Mouse (Mus musculus) kidney, embryonic 16.5 days (tissue): ENCODE data around the gene Pex1. TPM values are rescaled to one million over a fixed set of nuclear protein-coding genes. Genes with fewer than 3 reads are reported as not detected.
A peak's percentile ranks its signal among the peaks of the same experiment; 100 is the strongest.

Experiments
- ATAC-seq: fragments of 200-750 bp; cut with Nextera tagmentation; 2 replicates; pipeline ENCODE4 v1.8.0; 2017; ENCODE audit warnings: moderate TSS enrichment; ENCODE audit not compliant: low FRiP score, low TSS enrichment
- H3K27ac ChIP-seq: fragments of 300-500 bp; sonication (generic); 2 replicates; pipeline ENCODE4 v1.5.1; 2014; ENCODE audit warnings: low read length
- H3K27me3 ChIP-seq: fragments of 300-500 bp; sonication (generic); 2 replicates; pipeline ENCODE4 v1.6.1; 2014; ENCODE audit warnings: low read length, control low read depth, mixed read lengths; ENCODE audit not compliant: insufficient read depth
- H3K36me3 ChIP-seq: fragments of 300-500 bp; sonication (generic); 2 replicates; pipeline ENCODE4 v1.6.1; 2014; ENCODE audit warnings: low read length, control low read depth, mixed read lengths; ENCODE audit not compliant: insufficient read depth
- H3K4me1 ChIP-seq: fragments of 300-500 bp; sonication (generic); 2 replicates; pipeline ENCODE4 v1.6.1; 2014; ENCODE audit warnings: low read length, control low read depth, mixed read lengths; ENCODE audit not compliant: insufficient read depth
- H3K4me2 ChIP-seq: fragments of 300-500 bp; sonication (generic); replicated peaks from 2 replicates; pipeline ENCODE4 v1.6.1; 2014; ENCODE audit warnings: low read depth, low read length
- H3K4me3 ChIP-seq: fragments of 300-500 bp; sonication (generic); 2 replicates; pipeline ENCODE4 v1.5.1; 2014; ENCODE audit warnings: mild to moderate bottlenecking, low read length
- H3K9ac ChIP-seq: fragments of 300-500 bp; sonication (generic); replicated peaks from 2 replicates; pipeline ENCODE4 v1.6.1; 2014; ENCODE audit warnings: low read length
- H3K9me3 ChIP-seq: fragments of 300-500 bp; sonication (generic); 2 replicates; pipeline ENCODE4 v1.6.1; 2016; ENCODE audit warnings: low read length, control low read depth
- WGBS: fragments of 180-500 bp; shearing (Covaris S2); extraction: QIAGEN DNeasy Blood & Tissue Kit; methylation state at CpG from one replicate; pipeline ENCODE4 v1.1.7; 2014; 5-methylcytosine and 5-hydroxymethylcytosine counted together
- polyA plus RNA-seq: library from polyadenylated mRNA; unstranded; fragments of >200 nt; fragmentation: Nextera tagmentation; extraction: Ambion mirVana; gene quantifications from 2 replicates; pipeline ENCODE4 v1.2.1, GENCODE M21; 2015

Gene Pex1
- polyA plus RNA-seq, result 14.3 and 21.1 TPM in 2 replicates

DNA sequence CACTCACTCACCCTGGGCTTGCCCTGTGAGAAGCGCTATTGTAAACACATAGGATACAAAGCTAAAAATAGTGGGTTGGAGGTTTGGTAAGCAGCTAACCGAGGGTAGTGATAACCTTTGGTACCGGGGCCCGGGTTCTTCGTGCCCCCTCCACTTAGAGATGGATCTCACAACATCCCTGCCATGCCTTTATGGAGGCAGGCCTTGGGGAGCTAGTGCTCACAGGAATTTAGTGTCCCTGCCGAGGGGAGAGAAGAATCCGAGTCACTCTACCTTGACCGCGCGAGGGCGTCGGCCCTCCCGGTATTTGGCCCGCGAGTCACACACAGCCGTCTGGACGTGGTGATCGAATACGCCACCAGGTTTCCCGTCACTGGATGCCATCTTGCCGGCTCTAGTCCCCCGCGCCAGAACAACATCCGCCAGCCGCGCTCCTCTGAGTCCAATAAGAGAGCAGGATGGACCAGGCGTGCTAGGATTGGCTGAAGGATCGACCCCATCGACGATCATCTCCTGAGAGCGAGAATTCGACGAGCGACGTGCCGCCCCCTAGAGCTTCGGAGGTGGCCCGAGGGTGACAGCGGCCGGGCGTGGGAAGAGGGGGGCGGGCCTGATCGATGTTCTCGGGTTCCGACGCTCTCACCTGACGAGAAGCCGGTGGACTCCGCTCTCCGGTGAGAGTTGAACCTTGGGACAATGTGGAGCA lies at the start of gene Pex1:
Pex1 (plus strand) TSS at position 374 of the 706 bp plus-strand sequence.
- WGBS, result under 1% methylated on average over 50 of the region's 50 CpGs
- peaks cover 15% of the 10 kb centered on the region for H3K4me1 ChIP-seq
- H3K27ac ChIP-seq, result peak within 1 kb of the TSS; percentile 78
- H3K9ac ChIP-seq, result peak within 1 kb of the TSS; percentile 76
- H3K9me3 ChIP-seq, result no peaks in the 10 kb centered on the region
- H3K27me3 ChIP-seq, result no peaks in the 10 kb centered on the region
- H3K36me3 ChIP-seq, result peaks cover 12% of the 10 kb centered on the region; the same call in 1 of the 2 replicates
- peak within 1 kb of the TSS; percentile 76 for H3K4me2 ChIP-seq
- peak; percentile 98 for ATAC-seq
- H3K4me3 ChIP-seq, result peak within 1 kb of the TSS; percentile 87

DNA sequence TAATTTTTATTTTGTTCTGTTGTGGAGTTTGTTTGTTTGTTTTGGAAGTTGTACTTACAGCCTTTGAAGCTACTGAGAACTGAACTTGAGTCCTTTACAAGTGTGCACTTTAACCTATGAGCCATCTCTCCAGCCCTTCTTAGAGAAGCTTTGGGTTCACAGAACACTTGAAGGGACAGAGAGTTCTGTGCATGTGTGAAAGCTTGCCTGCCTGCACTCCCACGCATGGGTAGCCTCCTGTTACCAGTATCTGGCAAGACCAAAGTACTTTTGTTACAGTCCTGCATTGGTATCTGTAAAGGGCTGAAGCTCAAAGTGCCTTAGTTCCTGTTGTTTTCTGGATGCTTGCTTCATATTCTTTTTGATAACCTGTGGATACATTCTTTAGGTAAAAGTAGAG lies 49.6 kb upstream of the Pex1 start:
- no peak overlapping the region for H3K27ac ChIP-seq
- H3K36me3 ChIP-seq, result 0 out of 2 replicates have a peak, but pooled peaks cover 4% of the 10 kb centered on the region
- no peaks in the 10 kb centered on the region for H3K27me3 ChIP-seq
- 59% methylated on average over 1 of the region's 1 CpGs for WGBS
- no peak overlapping the region for H3K4me3 ChIP-seq
- no peak overlapping the region for H3K9ac ChIP-seq
- peaks cover 15% of the 10 kb centered on the region for H3K4me1 ChIP-seq
- no peaks in the 10 kb centered on the region for H3K9me3 ChIP-seq
- no peak overlapping the region for H3K4me2 ChIP-seq
- ATAC-seq, result no peak

DNA sequence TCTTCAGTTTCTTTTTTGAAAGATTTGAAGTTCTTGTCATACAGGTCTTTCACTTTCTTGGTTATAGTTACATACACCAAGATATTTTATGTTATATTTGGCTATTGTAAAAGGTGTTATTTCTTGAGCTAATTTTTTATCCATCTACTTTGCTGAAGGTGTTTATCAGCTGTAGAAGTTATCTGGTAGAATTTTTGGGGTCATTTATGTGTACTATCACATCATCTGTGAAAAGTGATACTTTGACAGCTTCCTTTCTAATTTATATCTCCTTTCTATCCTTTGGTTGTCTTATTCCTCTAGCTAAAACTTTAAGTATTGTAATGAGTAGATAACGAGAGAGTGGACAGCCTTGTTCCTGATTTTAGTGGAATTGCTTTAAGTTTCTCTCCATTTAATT lies 44.4 kb upstream of the Pex1 start:
- H3K4me2 ChIP-seq, result no peak overlapping the region
- peaks cover 24% of the 10 kb centered on the region for H3K36me3 ChIP-seq
- no peaks in the 10 kb centered on the region; the same call in 1 of the 2 replicates for H3K4me1 ChIP-seq
- H3K9ac ChIP-seq, result no peak overlapping the region
- H3K27me3 ChIP-seq, result no peaks in the 10 kb centered on the region
- no peaks in the 10 kb centered on the region for H3K9me3 ChIP-seq
- H3K27ac ChIP-seq, result no peak overlapping the region
- ATAC-seq, result no peak
- WGBS, result 84% methylated on average over 1 of the region's 1 CpGs
- H3K4me3 ChIP-seq, result no peak overlapping the region

DNA sequence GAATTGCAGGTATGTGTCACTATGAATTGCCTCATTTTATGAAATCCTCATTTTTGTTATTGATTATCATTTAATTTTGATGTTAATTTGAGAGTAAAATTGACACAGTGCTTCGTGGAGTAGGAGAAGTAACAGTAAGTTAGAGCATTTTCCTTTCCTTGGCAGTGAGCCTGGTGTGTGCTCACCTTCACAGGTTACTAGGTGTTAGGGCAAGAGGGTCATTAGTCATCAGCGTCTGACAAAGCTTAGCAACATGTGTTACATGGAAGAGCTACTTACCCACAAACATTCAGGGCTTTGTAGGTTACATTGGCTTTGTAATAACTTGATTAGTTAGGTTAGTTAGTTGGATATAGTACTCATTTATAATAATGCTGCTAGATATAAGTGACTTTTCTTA lies 41.7 kb upstream of the Pex1 start:
- no peak overlapping the region for H3K9ac ChIP-seq
- no peaks in the 10 kb centered on the region for H3K4me1 ChIP-seq
- H3K4me2 ChIP-seq, result no peak overlapping the region
- no peaks in the 10 kb centered on the region for H3K27me3 ChIP-seq
- ATAC-seq, result no peak
- peaks cover 35% of the 10 kb centered on the region for H3K36me3 ChIP-seq
- 86% methylated on average over 2 of the region's 2 CpGs for WGBS
- H3K4me3 ChIP-seq, result no peak overlapping the region
- H3K9me3 ChIP-seq, result no peaks in the 10 kb centered on the region
- no peak overlapping the region for H3K27ac ChIP-seq

DNA sequence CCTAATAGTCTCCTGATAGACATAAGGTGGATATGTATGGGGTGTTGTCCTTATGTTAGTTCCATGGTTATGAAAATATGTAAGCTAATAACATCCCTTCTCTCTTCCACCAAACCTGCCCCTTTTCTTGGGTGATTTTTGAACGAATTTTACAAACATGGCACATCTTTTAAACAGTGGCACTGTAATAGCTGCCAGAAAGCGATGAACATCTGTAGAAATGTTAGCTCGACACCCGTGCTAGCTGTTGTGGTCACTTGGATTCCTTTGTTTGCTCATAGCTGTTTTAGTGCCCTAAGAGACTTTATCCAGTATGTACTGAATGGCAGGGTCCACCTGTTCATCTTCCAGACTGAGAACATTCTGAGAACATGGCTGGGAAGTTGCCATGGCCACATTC lies 24.6 kb upstream of the Pex1 start, which contains the start of gene 1700109H08Rik:
1700109H08Rik (plus strand) TSS at position 301 of the 400 bp plus-strand sequence.
- no peaks in the 10 kb centered on the region for H3K4me1 ChIP-seq
- H3K36me3 ChIP-seq, result peaks cover 77% of the 10 kb centered on the region
- ATAC-seq, result no peak
- no peak within 1 kb of the TSS for H3K4me2 ChIP-seq
- no peak within 1 kb of the TSS for H3K4me3 ChIP-seq
- whole genome bisulfite sequencing, result 95% methylated on average over 4 of the region's 4 CpGs
- no peaks in the 10 kb centered on the region for H3K27me3 ChIP-seq
- no peak within 1 kb of the TSS for H3K27ac ChIP-seq
- peaks cover 4% of the 10 kb centered on the region; the same call in 1 of the 2 replicates for H3K9me3 ChIP-seq
- no peak within 1 kb of the TSS for H3K9ac ChIP-seq

DNA sequence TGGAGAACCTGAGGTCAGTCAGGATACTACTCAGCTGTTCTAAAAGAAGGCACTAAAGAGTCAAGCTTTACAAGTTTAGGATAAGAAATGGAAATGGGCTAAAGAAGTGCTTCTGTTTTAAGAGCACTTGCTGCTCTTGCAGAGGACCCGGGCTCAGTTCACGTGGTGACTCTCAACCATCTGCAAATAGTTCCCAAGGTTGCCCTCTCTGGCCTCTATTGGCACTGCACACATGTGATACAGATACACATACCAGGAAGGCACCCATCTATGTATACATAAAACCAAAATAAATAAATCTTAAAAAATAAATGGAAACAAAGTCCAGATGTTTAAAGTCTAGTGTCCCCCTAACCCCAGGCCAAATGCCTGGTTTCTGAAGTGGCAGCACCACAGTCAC lies 21.0 kb upstream of the Pex1 start:
- ATAC-seq, result no peak
- Histone ChIP-seq H3K9ac (no peak overlapping the region), H3K4me3 (no peak overlapping the region), H3K4me2 (no peak overlapping the region), H3K9me3 (peaks cover 4% of the 10 kb centered on the region; the same call in 1 of the 2 replicates), H3K4me1 (no peaks in the 10 kb centered on the region), H3K27me3 (no peaks in the 10 kb centered on the region), H3K27ac (no peak overlapping the region), H3K36me3 (peaks cover 86% of the 10 kb centered on the region)
- WGBS, result 98% methylated on average over 2 of the region's 2 CpGs

DNA sequence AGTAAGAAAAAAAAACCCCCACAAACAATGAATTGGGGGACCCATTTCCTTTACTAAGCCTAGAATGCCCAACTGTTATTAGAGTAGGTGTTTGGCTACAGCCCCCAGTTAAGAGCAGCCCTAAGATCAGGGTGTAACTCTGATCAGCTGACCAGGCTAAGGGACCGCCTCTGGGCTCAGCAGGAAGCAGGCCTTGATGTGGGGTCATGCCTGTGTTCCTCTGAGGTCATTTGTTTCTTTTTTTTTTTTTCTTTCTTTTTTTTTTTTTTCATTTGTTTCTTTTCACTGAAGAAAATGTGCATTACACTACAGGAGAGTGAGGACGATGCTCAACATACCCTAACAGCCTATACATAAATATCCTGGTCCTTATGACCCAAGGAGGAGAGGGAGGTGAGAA lies 17.9 kb upstream of the Pex1 start:
- Histone ChIP-seq H3K4me1 (no peaks in the 10 kb centered on the region), H3K4me3 (no peak overlapping the region), H3K27ac (no peak overlapping the region), H3K27me3 (no peaks in the 10 kb centered on the region), H3K9me3 (peaks cover 4% of the 10 kb centered on the region; the same call in 1 of the 2 replicates), H3K4me2 (no peak overlapping the region), H3K9ac (no peak overlapping the region), H3K36me3 (peaks cover 77% of the 10 kb centered on the region)
- 88% methylated on average over 2 of the region's 2 CpGs for WGBS
- no peak for ATAC-seq

DNA sequence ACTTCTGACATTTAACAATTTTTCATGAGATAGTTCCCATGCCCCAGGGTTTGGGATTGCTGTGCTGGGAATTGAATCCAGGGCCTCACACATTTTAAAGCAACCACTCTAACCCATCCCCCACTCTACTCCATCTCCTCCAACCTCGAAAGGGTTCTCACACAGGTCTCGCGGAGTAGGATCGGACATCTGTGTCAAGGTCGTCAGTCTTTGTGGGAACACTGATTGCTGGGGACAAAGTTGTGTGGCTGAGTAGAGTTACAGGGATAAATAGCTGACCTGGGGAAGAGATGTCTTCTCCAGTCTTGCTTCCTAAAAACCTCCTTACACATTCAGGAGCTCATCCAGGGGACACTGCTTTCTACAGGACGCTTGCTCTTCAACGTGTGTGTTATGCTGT lies 16.8 kb upstream of the Pex1 start:
- H3K4me2 ChIP-seq, result no peak overlapping the region
- H3K36me3 ChIP-seq, result peaks cover 76% of the 10 kb centered on the region
- no peak overlapping the region for H3K9ac ChIP-seq
- H3K9me3 ChIP-seq, result peaks cover 4% of the 10 kb centered on the region; the same call in 1 of the 2 replicates
- no peak for ATAC-seq
- no peak overlapping the region for H3K27ac ChIP-seq
- no peak overlapping the region for H3K4me3 ChIP-seq
- 94% methylated on average over 7 of the region's 7 CpGs for WGBS
- no peaks in the 10 kb centered on the region for H3K27me3 ChIP-seq
- H3K4me1 ChIP-seq, result no peaks in the 10 kb centered on the region

DNA sequence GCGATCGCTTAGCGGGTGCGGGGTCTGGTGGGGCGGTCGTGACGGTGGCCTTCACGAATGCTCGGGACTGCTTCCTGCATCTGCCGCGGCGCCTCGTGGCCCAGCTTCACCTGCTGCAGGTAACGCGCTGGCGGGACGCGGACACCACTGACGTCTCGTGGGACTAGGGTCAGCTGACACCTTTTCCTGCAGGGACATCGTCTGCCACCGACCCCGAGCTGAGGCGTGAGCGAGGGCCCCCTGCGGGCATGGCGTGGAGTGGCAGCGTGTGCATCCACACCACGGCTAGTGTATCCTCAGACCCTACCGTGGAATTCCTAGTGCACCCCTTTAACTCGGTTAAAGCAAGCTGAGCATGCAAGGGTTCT lies 517 bp downstream of the Pex1 start, which contains the start of gene Rbm48:
Rbm48 (minus strand) TSS at position 187 of the 368 bp plus-strand sequence.
- peak within 1 kb of the TSS; percentile 87 for H3K4me3 ChIP-seq
- peaks cover 7% of the 10 kb centered on the region; the same call in 1 of the 2 replicates for H3K36me3 ChIP-seq
- no peaks in the 10 kb centered on the region for H3K27me3 ChIP-seq
- H3K27ac ChIP-seq, result peak within 1 kb of the TSS; percentile 78
- under 1% methylated on average over 31 of the region's 31 CpGs for WGBS
- H3K4me2 ChIP-seq, result peak within 1 kb of the TSS; percentile 76
- peak; percentile 87 for ATAC-seq
- peak within 1 kb of the TSS; percentile 76 for H3K9ac ChIP-seq
- no peaks in the 10 kb centered on the region for H3K9me3 ChIP-seq
- peaks cover 15% of the 10 kb centered on the region for H3K4me1 ChIP-seq

DNA sequence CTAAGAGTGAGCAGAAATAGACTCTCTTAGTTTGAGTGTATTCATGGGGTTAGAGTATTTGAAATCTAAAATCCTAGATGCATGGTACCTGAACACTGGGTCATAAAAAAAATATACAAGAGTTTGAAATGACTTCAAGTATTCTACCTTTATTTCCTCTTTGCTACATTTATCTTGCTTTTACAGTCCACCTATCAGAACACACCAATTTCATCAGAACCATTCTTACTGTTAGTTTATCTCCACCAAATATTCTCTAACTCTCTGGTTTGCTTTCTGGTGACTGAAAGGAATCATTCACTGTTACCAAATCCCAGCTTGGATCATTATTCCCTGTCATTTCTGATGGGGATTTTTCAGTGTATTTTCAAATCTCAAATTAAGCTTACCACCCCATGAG lies 1.3 kb downstream of the Pex1 start:
- Histone ChIP-seq H3K9ac (peak overlapping the region; percentile 76; the same call in 1 of the 2 replicates), H3K9me3 (no peaks in the 10 kb centered on the region)

More for the DNA sequence above, 1.3 kb downstream of the Pex1 start:
- no peak overlapping the region for H3K27ac ChIP-seq
- peaks cover 15% of the 10 kb centered on the region for H3K4me1 ChIP-seq
- H3K27me3 ChIP-seq, result no peaks in the 10 kb centered on the region
- H3K36me3 ChIP-seq, result 0 out of 2 replicates have a peak, but pooled peaks cover 5% of the 10 kb centered on the region
- ATAC-seq, result no peak
- peak overlapping the region; percentile 87 for H3K4me3 ChIP-seq
- peak overlapping the region; percentile 76 for H3K4me2 ChIP-seq
